Mouse (Mus musculus) CH12F3 (cell line): ENCODE results near the gene Fzd9.
"Not testable (repeated sequence)": the region's sequence is repeated elsewhere in the genome, so short reads cannot be mapped to it uniquely, and the experiment has no call there.

Experiments
- in situ Hi-C: fragments of 300-500 bp; cut with MboI; formaldehyde crosslinking; loops from 2 replicates; pipeline ENCODE4 v1.14.3; 2020; ENCODE audit warnings: low sequenced_read_pairs

Gene Fzd9

DNA sequence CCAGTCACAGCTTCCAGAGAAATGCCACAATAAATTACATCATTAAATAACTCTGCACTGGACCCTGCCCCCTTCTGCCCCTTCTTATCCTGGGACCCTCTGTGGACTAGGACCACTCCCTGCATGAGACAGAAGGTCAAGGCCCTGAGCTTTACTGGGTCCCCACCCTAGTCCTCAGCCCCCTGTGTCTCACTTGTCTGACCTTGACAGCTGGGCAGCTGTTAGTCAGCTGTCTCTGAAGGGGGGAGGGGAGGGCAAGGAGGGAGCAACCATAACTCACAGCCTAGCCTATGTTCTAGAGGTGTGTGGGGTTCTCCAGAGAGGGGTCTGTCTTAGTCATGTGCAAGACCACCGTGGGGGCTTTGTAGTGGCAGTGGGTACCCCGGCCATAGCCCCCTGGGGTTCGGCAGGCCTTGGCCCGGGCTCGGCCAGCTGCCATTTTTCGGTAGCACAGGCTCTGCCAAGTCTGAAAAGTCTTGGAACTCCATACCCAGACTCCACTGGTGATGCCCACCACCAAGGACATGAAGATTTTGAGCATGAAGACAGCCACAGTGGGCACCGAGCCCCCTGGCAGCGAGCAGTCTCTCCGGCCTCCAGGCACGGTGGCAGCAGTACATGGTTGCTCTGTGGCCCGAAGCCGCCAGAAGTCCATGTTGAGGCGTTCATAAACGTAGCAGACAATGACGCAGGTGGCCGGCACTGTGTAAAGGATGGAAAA is 1.9 kb downstream of the Fzd9 start:
- in situ Hi-C loops: no loop called here

DNA sequence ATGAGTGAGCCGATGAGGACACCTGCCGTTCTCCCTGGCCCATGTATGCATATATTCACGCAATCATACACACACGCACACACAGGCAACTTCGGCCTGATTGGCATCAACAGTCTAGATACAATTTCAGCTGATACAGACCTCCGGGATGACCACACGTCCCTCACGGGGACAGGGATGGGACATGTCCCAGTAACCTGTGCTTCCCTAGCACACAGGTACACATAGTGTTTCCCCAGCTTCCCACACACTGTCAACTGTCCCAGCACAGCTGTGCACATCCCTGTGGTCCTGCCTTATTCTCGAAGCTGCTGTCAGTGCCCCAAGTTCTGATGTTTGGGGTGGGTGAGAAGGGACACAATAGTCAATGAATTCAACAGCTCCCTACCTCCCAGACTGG is 3.7 kb downstream of the Fzd9 start:
- in situ Hi-C loops: no loop called here

DNA sequence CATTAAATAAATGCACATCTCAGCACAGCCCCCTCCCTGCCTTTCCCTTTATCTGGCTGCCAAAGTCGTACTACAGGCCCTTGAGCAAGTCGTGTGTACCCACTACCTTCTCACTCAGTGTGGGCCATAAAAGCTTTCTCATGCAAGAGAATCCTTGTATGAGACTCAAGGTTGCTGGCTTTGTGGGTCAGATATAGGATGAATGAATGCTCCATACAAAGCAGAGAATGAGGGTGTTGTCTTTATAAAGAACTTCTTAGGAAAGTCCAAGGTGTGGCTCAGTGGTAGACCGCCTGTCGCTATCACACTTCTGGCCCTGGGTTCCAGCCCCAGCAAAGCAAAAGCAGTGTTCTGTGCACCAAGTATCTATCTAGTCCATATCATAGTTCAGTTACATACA is 4.5 kb downstream of the Fzd9 start:
- in situ Hi-C loops: no loop called here

DNA sequence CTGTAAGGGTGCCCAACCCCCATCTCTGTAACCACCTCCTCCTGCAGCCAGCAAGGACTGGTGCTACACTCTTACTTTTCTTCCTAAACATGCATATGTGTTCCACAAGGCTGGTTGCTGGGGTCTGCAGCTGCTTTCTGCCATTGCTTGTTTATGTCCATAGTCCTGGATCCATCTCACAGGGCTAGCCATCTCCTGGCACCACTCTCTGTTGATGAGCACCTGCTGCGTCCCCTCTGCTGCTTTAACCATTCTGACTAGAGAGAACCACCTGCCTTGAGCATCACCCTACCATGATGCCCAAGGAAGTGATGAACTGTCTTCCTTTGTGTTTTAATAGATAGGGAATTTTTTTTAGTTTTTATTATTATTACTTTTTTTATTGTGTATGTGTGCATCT is 7.9 kb downstream of the Fzd9 start:
- in situ Hi-C loops: no loop called here

DNA sequence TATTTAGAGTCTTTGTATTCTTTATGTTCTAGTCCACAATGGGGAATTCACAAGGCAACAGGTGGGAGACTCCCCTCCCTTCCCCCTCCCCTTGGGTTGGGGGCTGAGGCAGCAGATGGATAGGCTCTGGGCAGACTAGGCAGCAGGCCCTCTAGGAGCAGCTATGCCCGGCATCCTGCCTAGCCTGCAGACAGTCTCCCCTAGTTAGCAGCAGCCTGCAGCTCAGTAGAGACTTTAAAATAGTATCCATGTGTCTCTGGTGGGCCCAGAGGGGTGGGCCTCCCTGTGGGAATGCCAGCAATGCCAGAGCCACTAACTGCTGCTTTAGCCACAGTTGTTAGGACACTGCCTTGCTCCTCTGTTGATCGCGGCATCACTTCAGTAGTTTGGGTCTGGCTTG is 8.4 kb downstream of the Fzd9 start:
- in situ Hi-C loops: no loop called here

DNA sequence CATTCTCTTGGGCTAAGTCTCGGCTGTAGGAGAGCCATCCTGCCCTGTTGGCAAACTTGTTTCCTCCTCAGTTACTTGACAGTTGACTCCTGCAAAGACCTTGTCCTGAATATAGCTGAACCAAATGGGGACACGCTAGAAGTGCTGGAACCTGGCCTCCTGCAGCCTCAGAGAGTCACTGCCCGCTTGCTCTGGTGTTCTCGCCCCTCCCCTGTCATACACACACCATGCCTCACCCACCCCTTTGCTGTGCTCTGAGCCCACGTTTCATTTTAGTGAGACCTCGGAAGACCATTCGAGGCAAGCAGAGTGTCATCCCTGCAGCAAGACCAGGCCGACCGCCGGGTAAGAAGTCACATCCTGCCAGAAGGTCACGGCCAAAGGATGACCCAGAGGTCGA is 8.9 kb downstream of the Fzd9 start:
- in situ Hi-C loops: no loop called here

DNA sequence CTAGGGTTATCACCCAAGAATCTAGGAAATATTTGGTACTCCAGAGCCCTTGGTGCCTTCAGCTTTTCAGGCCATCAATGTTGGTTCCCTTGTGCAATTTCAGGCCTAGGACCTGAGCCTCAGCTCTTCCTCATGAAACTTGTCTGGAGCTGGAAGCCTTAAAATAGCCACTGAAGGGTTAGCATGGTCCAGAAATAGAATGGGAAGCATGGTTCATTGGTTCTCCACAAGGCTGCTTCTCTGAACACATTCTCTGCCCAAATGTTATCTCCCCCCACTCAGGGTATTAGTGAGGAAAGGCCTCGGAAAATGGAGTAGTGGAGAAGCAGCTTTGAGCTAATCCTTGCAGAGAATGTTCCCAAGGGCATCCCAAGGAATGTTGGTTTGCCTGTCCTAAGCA is 9.6 kb downstream of the Fzd9 start:
- in situ Hi-C loops: no loop called here

DNA sequence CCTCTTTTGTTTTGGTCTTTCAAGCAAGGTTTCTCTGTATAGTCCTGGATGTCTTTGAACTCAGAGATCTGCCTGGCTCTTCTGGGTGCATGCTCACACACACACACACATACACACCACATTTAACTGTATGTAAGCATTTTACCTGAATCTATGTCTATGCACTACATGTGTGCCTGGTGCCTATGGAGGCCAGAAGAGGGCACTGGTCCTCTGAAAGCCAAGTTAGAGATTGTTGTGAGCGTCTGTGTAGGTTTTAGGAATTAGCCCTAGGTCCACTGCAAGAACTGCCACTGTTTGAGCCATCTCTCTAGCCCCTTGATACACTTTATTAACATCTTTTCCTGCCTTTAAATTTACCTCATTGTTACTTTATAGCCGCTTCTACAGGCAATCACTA is 12.2 kb downstream of the Fzd9 start:
- in situ Hi-C loops: loop anchor here (10.0 kb wide), 1 partner anchor 46 kb away; no protein-coding TSS in a partner anchor

DNA sequence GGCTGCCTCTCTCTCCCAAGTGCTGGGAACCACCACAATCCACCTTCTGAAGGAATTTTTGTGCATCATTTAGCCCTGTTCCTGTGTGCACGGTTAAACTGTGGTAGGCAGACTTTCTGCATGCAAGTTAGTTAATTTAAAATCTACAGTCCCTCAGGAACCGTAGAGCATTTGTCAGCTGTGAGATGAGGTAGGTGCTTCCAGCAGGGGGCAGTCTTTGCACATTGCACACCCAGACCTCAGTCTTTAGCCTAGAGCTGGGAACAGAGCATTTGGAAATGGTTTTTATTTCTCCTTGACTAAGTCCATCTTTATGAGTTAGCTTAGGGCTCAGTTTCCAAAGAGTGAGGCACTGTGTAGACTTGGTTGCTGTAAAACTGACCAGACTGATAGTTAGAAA is 14.5 kb downstream of the Fzd9 start:
- in situ Hi-C loops: loop anchor here (10.0 kb wide), 1 partner anchor 48 kb away; no protein-coding TSS in a partner anchor

DNA sequence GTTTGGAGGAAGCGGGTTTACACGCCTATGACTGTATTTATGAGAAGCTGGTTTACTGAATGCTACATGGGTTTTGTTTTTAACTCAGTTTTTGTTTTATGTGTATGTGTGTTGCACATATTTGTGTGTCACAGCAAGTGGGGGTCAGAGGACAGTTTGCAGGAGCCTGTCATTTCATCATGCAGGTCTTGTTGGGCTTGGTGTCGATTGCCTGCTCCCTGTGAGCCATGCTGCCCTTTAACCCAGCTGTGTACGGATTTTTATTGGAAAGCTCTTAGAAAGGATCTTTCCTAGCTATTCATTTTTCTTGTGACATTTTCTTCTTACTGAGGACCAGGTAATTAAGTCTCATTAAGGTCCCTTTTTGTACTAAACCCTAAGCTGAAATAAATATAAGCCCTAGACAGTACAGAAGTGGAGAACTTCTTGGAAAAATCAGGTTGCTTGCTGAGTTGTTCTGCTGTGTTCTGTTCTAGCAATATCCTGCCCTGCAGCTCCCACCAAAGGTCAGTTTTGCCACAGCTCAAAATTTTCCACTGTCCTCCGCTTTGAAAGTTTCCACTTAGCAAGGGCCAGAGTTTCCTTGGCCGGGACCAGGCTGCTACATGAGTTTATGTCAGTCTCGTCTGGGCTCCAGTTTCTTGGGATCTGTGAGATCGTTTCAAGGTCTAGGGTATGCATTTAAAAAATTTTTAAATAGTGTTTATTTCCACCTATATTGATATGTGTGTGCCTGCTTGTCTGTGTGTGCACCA is 17.7 kb downstream of the Fzd9 start:
- in situ Hi-C loops: loop anchor here (10.0 kb wide), 1 partner anchor 51 kb away; no protein-coding TSS in a partner anchor

DNA sequence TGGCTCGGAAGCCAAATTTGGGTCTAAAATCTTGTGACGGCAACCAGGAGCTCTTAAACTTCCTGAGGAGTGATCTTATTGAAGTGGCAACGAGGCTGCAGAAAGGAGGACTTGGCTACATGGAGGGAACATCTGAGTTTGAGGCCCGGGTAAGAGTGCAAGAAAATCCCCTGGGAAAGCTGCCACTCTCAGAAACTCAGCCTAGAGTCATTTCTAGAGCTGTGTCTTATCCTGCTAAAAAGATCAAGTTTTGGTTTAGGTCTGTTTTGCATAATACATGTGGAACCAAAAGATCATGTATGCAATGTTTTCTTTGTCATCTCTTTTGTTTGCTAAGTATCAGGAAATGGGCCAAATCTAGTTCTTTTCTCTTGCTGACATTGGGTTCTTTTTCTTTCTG is 20.8 kb downstream of the Fzd9 start:
- in situ Hi-C loops: loop anchor here (10.0 kb wide), 1 partner anchor 55 kb away; no protein-coding TSS in a partner anchor

DNA sequence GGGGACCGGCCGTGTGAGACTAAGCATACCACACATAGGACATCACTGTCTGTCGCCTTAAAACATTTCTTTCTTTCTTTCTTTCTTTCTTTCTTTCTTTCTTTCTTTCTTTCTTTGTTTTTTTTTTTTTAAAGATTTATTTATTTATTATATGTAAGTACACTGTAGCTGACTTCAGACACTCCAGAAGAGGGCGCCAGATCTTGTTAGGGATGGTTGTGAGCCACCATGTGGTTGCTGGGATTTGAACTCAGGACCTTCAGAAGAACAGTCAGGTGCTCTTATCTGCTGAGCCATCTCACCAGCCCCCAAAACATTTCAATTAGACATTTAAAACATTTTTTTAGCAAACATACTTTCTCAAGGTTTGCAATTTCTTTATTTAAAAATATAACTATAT is 25.2 kb downstream of the Fzd9 start:
- in situ Hi-C loops: not testable (repeated sequence)

DNA sequence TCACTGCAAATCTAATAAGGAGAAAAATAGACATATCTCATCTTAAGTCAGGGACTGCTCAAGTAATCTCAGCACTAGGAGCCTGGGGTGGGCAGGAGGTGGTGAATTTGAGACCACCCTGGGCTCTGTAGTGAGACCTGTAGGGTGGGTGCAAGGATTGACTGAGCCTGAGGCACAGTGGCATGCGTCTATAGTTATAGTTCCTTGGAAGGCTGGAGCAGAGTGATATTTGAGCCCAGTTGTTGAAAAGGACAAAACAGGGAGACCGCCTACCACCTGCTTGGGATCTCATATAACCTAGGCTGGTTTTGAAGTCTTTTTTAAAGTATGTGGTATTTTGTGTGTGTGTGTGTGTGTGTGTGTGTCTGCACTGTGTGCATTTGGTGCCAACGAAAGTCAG is 26.9 kb downstream of the Fzd9 start:
- in situ Hi-C loops: no loop called here

DNA sequence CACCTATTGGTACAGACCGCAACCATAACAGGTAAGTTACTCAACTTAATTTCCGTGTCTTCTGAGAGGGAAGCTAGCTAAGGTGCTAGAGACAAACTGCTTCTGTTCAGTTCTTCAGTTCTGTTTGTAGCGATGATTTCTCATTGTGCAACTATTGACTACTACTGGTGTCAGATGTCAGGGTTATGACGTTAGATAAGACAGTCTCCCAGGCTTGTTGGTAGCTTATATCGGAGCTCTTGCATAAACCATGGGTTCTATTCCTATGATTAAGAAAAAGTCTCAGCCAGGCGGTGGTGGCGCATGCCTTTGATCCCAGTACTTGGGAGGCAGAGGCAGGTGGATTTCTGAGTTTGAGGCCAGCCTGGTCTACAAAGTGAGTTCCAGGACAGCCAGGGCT is 29.0 kb downstream of the Fzd9 start:
- in situ Hi-C loops: no loop called here

DNA sequence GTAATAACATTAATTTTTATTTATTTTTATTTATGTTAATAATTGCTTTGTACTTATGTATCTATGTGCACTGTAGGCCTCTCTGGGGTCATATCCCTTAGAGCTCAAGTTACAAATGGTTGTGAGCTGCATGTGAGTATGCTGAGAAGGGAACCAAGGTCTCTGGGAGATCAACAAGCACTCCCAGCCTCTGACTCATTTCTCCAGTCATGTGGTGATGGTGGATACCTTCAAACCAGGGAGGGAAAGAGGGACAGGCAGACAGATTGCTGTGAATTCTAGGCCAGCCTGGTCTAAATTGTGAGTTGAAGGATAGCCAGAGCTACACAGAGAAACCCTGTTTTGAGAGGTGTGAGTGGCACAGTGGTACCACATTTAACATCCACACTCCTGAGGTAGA is 30.1 kb downstream of the Fzd9 start:
- in situ Hi-C loops: no loop called here

DNA sequence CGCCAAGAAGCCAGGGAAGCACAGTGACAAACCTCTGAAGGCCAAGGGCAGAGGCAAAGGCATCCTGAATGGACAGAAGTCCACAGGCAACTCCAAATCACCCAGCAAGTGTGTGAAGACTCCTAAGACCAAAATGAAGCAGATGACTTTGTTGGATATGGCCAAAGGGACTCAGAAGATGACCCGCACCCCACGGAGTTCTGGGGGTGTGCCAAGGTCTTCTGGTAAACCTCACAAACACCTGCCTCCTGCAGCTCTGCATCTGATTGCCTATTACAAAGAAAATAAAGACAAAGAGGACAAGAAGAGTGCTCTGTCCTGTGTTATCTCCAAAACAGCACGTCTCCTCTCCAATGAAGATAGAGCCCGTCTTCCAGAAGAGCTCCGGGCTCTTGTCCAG is 34.2 kb downstream of the Fzd9 start:
- in situ Hi-C loops: no loop called here

DNA sequence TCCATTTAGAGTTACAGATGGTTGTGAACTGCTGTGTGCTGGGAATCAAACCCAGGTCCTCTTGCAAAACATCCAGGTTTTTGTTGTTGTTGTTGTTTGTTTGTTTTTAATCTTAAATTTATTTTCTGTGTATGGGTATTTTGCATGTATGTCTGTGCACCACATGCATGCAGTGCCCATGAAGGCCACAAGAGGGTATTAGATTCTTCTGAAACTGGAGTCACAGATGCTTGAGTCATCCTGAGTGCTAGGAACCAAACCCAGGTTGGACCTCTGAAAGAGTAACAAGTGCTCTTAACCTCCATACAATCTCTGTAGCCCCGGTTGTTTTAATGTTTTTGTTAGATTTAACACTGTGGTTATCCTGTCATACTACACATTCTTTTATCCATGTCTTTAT is 42.8 kb downstream of the Fzd9 start:
- in situ Hi-C loops: no loop called here

DNA sequence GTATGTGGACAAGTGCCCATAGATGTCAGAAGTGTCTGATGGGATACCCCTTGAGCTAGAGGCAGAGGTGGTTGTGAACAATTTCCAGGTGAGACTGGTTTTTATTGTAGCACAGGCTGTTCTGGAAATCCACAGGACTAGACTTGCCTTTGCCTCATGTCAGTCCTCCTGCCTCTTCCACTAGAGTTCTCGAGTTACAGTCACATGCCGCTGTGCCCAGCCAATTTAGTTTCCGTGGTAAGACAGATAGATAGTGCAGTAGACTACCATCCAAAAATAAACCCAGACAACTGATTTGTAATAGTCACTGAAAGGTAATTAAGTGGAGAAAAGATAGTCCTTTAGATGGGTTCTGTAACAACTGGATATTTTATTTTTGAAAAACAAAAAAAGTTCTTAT is 48.3 kb downstream of the Fzd9 start:
- in situ Hi-C loops: no loop called here
